Mouse (Mus musculus) activated CD4-positive, CD25-positive, alpha-beta regulatory T cell, adult 4 months (primary cell): ENCODE results near the gene Rab3c. TPM values are rescaled to one million over a fixed set of nuclear protein-coding genes. Genes with fewer than 3 reads are reported as not detected.

ENCODE experiments used
- ATAC-seq: one replicate; pipeline ENCODE4 v1.8.0; 2017
- polyA plus RNA-seq, 2 experiments: library from polyadenylated mRNA; unstranded; fragments of 100-300 nt; shearing (Covaris generic); gene quantifications; one replicate each; pipeline ENCODE4 v1.2.1; 2017

Rab3c gene
- polyA plus RNA-seq, 2 experiments from 2014 or later, result not detected

GRCm38 (mm10) chr13:110184963-110185685 is 95.7 kb downstream of the Rab3c start:
- no peak for ATAC-seq

GRCm38 (mm10) chr13:110175651-110176050 is 105.1 kb downstream of the Rab3c start:
- no peak for ATAC-seq

- no peak for ATAC-seq
Observed at GRCm38 (mm10) chr13:110169669-110170068, 111.1 kb downstream of the Rab3c start.

GRCm38 (mm10) chr13:110169152-110169551 is 111.6 kb downstream of the Rab3c start:
- no peak for ATAC-seq

- ATAC-seq, result no peak
Observed at GRCm38 (mm10) chr13:110168570-110168969, 112.2 kb downstream of the Rab3c start.

- ATAC-seq, result no peak
Observed at GRCm38 (mm10) chr13:110166622-110167330, 114.0 kb downstream of the Rab3c start.

GRCm38 (mm10) chr13:110159980-110160379 is 120.8 kb downstream of the Rab3c start:
- ATAC-seq, result no peak

- ATAC-seq, result no peak
Observed at GRCm38 (mm10) chr13:110158588-110159519, 121.9 kb downstream of the Rab3c start.

- no peak for ATAC-seq
Observed at GRCm38 (mm10) chr13:110145545-110145944, 135.3 kb downstream of the Rab3c start.

- no peak for ATAC-seq
Observed at GRCm38 (mm10) chr13:110145019-110145418, 135.8 kb downstream of the Rab3c start.

GRCm38 (mm10) chr13:110139339-110139738 is 141.5 kb downstream of the Rab3c start:
- ATAC-seq, result no peak

- no peak for ATAC-seq
Observed at GRCm38 (mm10) chr13:110138644-110139043, 142.2 kb downstream of the Rab3c start.

GRCm38 (mm10) chr13:110127613-110128258 is 153.1 kb downstream of the Rab3c start:
- no peak for ATAC-seq

GRCm38 (mm10) chr13:110122825-110123224 is 158.0 kb downstream of the Rab3c start:
- no peak for ATAC-seq

- no peak for ATAC-seq
Observed at GRCm38 (mm10) chr13:110116892-110117291, 163.9 kb downstream of the Rab3c start.

- no peak for ATAC-seq
Observed at GRCm38 (mm10) chr13:110116316-110116715, 164.5 kb downstream of the Rab3c start.

GRCm38 (mm10) chr13:110114870-110115645 is 165.7 kb downstream of the Rab3c start:
- ATAC-seq, result no peak

GRCm38 (mm10) chr13:110113711-110114110 is 167.1 kb downstream of the Rab3c start:
- no peak for ATAC-seq

- ATAC-seq, result no peak
Observed at GRCm38 (mm10) chr13:110097424-110098050, 183.3 kb downstream of the Rab3c start.

- no peak for ATAC-seq
Observed at GRCm38 (mm10) chr13:110094998-110095397, 185.8 kb downstream of the Rab3c start.
